Mouse (Mus musculus): ENCODE measurements around the gene Chst1.

The Chst1 gene

Small RNA genes within 50 kb of the gene (microRNA-seq; reads per million reads assigned to microRNA genes)
- gene Mir7221 (0 reads per million in 2 experiments), gene Mir7222 (0 reads per million in 2 experiments)

All from adrenal gland (tissue).